Mouse (Mus musculus): ENCODE measurements around the gene Zkscan14. TPM values are rescaled to one million over a fixed set of nuclear protein-coding genes. Genes with fewer than 3 reads are reported as not detected.
A peak's percentile ranks its signal among the peaks of the same experiment; 100 is the strongest.

Gene Zkscan14
- total RNA-seq, 2 experiments from 2014 or later = 5.9 to 8.1 TPM

- ATAC-seq (replicated peaks; ENCODE audit: low FRiP score, poor library complexity, severe bottlenecking) = 0 out of 2 replicates have a peak, but pooled peaks have one; percentile 5
Measured at GRCm38 (mm10) chr5:145205041-145205440, 3.4 kb upstream of the Zkscan14 start.

DNA sequence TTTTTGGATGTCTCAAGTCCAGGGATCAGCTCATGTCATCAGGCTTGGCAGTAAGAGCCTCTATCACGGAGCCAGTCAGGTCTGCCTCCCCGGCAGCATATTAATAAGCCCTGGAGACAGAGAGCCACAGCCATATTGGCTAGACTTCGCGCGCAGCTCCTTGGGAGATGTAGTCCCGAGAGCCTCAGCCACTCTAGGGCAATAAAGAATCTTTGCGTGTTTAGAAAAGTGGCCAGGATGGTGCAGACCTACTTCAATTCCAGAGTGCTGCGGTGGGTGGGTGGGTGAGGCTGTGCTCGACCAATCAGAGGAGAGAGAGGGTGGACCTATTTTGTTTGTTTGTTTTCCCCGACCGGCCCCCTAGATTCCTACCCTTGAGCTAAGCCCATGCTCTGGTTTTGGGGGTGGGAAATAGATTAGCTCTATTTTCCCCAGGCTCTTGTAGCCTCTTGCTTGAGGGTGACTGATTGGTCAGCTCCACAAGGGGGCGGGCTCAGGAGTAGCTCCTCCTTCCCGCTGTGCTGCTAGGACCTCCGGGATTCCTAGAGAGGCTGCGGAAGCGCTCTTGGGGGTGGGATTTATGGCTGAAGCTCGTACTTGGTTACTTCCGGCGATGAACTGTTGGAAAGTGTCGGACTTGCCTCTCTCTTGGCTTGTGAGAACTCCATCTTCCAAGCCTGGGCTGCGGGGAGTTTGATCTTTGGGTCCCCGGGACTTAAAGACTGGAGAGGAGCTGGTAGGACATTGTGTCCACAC, 2.4 kb upstream of the Zkscan14 start, which contains the start of gene Zkscan5:
Gene Zkscan5, plus strand, starts transcription at position 627 of the 756 bp plus-strand sequence.
- ATAC-seq (replicated peaks; ENCODE audit: low FRiP score, poor library complexity, severe bottlenecking) = peak; percentile 87

GRCm38 (mm10) chr5:145202446-145202845, 778 bp upstream of the Zkscan14 start:
- no peak for ATAC-seq (replicated peaks; ENCODE audit: low FRiP score, poor library complexity, severe bottlenecking)

DNA sequence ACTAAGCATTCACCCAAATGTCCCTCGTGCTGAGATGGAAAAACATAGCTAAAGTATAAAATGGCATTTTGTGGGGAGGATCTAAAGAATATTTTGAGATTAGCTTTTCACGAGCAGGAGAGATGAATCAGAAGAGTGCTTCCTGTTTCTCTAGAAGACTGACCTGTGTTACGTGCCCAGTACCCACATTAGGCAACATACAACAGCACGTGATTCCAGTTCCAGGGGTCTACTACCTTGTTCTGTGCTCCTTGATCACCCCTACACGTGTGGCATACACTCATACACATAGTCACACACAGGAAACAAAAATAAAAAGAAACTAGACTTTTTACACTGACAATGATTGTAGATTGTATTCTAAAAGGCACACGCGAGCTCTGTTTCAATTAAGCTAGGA, 1.3 kb downstream of the Zkscan14 start:
- ATAC-seq (replicated peaks; ENCODE audit: low FRiP score, poor library complexity, severe bottlenecking) = no peak

GRCm38 (mm10) chr5:145191962-145192361, 9.7 kb downstream of the Zkscan14 start, which contains the start of gene Atp5j2:
Gene Atp5j2 (minus strand): TSS chr5:145192062.
- no peak for ATAC-seq (replicated peaks; ENCODE audit: low FRiP score, poor library complexity, severe bottlenecking)

DNA sequence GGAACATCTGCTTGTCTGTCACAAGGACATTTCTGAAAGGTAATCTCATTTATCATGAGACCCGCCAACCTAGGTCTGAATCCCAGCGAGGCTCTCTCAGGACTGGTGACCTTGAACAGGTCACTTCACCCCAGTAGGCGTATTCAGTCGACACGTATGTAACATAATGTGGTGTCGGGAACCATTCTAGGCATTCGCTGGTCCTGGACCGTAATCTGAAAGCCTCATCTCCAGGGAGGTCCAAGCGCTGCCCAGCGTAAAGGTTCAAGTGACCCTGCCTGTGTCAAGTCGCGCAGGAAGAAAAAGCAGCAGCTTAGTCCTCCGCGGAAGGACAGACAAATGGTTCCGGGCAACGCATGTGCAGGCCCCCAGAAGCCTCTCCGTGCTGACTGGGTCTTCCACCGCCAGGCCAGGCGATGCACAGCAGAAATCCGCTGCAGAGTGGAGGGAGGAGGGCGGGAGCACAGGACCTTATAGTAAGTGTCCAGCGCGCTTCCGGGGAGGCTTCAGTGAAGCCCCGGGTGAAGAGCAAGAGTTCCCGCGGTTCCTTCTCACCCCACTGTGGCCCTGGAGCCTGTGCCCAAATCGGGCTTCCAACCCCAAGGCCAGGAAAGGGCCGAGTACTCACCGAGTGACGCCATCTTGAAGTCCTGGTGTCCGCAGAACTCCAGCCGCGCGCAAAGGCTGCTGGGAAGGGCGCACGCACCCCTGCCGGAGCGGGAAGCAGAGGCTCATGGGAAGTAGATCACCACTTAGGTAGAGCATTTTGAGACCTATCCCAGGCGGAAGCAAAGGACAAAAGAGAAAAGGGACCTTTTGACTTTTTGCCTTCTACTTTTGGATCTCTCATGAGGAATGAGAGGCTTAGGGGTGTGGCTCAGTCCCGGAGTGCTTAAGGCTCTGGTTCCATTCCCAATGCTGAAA, 10.5 kb downstream of the Zkscan14 start:
- ATAC-seq (replicated peaks; ENCODE audit: low FRiP score, poor library complexity, severe bottlenecking) = peak; percentile 95

DNA sequence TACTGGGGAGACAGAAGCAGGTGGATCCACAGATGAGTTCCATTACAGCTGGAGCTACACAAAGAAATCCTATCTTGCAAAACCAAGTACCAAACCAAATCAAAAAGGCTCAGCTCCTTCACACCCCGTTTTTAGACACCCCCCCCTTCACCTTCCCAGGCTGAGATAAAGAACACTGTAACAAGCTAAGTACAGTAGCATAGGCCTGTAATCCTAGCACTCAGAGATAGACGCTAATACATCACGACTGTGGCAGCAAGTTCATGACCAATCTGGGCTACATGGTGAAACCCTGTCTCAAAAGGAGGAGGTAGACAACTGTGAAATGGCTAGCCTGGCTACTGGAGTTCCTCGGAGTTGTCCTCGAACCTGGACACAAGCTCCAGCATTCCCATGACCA, 11.3 kb downstream of the Zkscan14 start:
- ATAC-seq (replicated peaks; ENCODE audit: low FRiP score, poor library complexity, severe bottlenecking) = no peak

- ATAC-seq (replicated peaks; ENCODE audit: low FRiP score, poor library complexity, severe bottlenecking) = 0 out of 2 replicates have a peak, but pooled peaks have one; percentile 32
Measured at GRCm38 (mm10) chr5:145189416-145189815, 12.3 kb downstream of the Zkscan14 start.

DNA sequence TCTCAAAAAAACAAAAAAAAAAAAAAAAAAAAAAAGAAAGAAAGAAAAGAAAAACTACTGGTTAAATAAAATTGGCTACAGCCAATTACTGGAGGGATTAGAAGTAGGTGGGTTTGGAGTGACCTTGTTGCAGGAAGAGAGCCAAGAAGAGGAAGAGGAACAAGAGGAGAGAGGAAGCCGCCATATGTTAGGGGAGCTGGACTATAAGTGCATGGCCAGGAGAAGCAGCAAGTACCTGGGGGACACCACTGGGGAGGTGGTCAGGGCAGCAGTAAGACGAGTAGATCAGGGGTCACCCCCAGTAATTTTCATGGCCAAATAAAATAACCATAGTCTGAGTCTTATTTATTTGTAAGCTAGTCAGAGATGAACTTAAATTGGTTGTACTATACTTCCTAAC, 16.4 kb downstream of the Zkscan14 start:
- ATAC-seq (replicated peaks; ENCODE audit: low FRiP score, poor library complexity, severe bottlenecking) = no peak

GRCm38 (mm10) chr5:145178461-145178980, 23.1 kb downstream of the Zkscan14 start:
- no peak for ATAC-seq (replicated peaks; ENCODE audit: low FRiP score, poor library complexity, severe bottlenecking)

- ATAC-seq (replicated peaks; ENCODE audit: low FRiP score, poor library complexity, severe bottlenecking) = peak; percentile 22
Measured at GRCm38 (mm10) chr5:145167306-145167661, 34.4 kb downstream of the Zkscan14 start.

- peak; percentile 90 for ATAC-seq (replicated peaks; ENCODE audit: low FRiP score, poor library complexity, severe bottlenecking)
Measured at GRCm38 (mm10) chr5:145166536-145167305, 34.9 kb downstream of the Zkscan14 start, which contains the start of the genes Ptcd1 and Cpsf4. Gene Ptcd1 (minus strand): TSS chr5:145167108. Gene Cpsf4 (plus strand): TSS chr5:145167213.

- ATAC-seq (replicated peaks; ENCODE audit: low FRiP score, poor library complexity, severe bottlenecking) = no peak
Measured at GRCm38 (mm10) chr5:145165184-145165583, 36.5 kb downstream of the Zkscan14 start.

- ATAC-seq (replicated peaks; ENCODE audit: low FRiP score, poor library complexity, severe bottlenecking) = no peak
Measured at GRCm38 (mm10) chr5:145164710-145165109, 37.0 kb downstream of the Zkscan14 start.

DNA sequence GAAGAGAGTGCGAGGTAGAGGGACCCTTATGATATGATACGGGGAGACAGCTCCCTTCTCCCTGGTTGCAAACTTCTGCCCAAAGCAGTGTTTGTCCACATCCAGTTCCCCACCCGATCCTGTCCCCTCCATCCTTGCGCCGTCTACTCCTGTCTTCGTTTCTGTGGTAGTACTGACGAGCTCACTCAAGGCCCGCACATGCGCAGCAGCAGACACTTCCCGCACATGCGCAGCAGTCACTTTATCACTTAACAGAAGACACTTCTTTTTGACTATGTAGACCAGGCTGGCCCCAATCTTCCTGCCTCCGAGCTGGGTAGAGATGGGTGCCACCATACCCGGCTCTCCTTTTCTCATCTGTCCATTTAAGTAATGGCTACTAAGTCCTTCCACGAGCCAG, 40.3 kb downstream of the Zkscan14 start:
- no peak for ATAC-seq (replicated peaks; ENCODE audit: low FRiP score, poor library complexity, severe bottlenecking)

DNA sequence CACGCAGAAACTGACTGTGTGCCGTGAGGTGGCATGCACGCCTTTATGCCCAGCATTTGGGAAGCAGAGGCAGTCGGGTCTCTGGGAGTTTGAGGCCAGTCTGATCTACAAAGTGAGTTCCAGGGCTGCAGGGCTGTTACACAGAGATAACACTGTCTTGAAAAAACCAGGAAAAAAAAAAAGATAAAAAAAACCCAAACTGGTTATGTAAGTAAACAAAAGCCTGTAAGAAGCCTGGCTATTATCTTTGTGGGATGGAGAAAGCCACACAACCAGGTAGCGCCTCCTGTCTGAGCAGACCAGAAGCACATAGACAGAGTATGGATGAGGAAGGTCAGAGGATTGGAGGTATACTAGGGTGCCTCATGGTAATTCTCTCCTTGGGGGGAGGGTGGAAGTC, 49.0 kb downstream of the Zkscan14 start:
- ATAC-seq (replicated peaks; ENCODE audit: low FRiP score, poor library complexity, severe bottlenecking) = peak; percentile 52

DNA sequence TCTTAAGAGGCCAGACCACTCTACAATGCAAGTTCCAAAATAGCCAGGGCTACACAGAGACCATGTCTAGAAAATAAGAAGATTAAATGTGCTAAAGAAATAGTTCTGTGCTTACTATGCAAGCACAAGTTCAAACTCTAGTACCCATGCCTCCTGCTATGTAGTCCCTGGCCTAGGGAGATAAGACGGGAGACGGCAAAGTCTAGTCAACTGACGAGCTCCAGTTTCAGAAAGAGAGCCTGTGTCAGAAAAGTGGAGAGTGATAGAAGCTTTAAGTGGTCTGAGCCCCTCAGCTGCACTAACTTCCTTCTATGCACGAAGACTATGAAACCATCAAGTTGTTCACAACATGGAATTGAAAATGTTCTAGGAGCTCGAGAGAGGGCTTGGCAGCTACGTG, 52.4 kb downstream of the Zkscan14 start:
- ATAC-seq (replicated peaks; ENCODE audit: low FRiP score, poor library complexity, severe bottlenecking) = no peak

DNA sequence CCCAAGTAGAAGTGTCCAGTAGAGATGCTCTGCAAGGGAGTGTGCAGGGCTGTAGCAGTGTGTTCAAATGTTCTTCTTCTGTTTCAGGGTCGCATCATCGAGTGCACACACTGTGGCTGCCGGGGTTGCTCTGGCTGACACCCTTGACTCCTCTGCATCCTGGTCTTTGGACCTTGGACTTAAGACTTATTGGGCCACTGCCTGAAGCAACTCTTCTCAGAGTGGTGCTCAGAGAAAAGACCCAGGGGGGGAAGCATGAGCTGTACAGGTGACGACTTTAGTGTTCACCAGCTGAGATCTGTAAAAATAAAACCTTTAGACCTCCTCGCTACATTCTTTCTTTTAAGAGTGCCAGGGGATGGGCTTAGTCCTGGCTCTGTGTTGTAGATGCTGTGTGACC, 53.9 kb downstream of the Zkscan14 start:
- ATAC-seq (replicated peaks; ENCODE audit: low FRiP score, poor library complexity, severe bottlenecking) = no peak
